Mouse (Mus musculus) kidney, adult 18-20 months (tissue): ENCODE results near the gene Prg4.

Experiments used
- DNase-seq: peaks from one replicate; pipeline ENCODE4 v3.0.0; 2021

Gene Prg4

DNA sequence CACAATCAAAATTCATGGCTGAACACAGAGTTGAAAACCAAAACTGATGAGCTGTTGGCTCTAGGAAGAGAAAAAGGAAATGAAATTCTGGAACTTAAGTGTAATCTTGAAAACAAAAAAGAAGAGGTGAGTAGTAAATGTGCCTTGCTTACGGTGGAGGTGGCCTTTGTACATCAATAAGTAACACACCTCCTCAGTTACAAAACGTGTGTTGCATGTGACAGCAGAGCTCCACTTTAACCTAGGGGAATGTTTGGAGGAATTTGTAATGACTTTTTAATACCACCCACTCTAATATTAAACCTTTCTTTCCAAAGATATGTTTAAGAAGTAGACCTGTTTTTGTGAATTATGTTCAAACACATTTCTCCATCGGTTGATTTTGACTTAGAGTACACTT is 62.1 kb downstream of the Prg4 start:
- no peak for DNase-seq
